Mouse (Mus musculus) layer of hippocampus, adult 11-12 months (tissue): ENCODE measurements around the gene 4930469K13Rik.

Source experiments
- DNase-seq: peaks from one replicate; pipeline ENCODE4 v3.0.0; 2022; ENCODE audit warnings: low spot score

4930469K13Rik gene

GRCm38 (mm10) chr11:33938561-33939274, 159.6 kb downstream of the 4930469K13Rik start:
- no peak for DNase-seq

- DNase-seq, result no peak
Measured at GRCm38 (mm10) chr11:33937641-33938040, 160.7 kb downstream of the 4930469K13Rik start.

- no peak for DNase-seq
Measured at GRCm38 (mm10) chr11:33934286-33934685, 164.1 kb downstream of the 4930469K13Rik start.

- DNase-seq, result no peak
Measured at GRCm38 (mm10) chr11:33932386-33933111, 165.8 kb downstream of the 4930469K13Rik start.

GRCm38 (mm10) chr11:33931836-33932385, 166.4 kb downstream of the 4930469K13Rik start:
- DNase-seq, result no peak

GRCm38 (mm10) chr11:33929412-33929811, 168.9 kb downstream of the 4930469K13Rik start:
- DNase-seq, result no peak

- DNase-seq, result peak; percentile 26
Measured at GRCm38 (mm10) chr11:33928658-33929057, 169.7 kb downstream of the 4930469K13Rik start.

- no peak for DNase-seq
Measured at GRCm38 (mm10) chr11:33927836-33928235, 170.5 kb downstream of the 4930469K13Rik start.

- no peak for DNase-seq
Measured at GRCm38 (mm10) chr11:33927321-33927720, 171.0 kb downstream of the 4930469K13Rik start.

GRCm38 (mm10) chr11:33926551-33926950, 171.8 kb downstream of the 4930469K13Rik start:
- no peak for DNase-seq

GRCm38 (mm10) chr11:33925778-33926177, 172.6 kb downstream of the 4930469K13Rik start:
- DNase-seq, result no peak
